Mouse (Mus musculus): ENCODE measurements around the gene Rcsd1. TPM values are rescaled to one million over a fixed set of nuclear protein-coding genes. Genes with fewer than 3 reads are reported as not detected.

Gene Rcsd1
- polyA plus RNA-seq, 1 experiment from 2014 or later, result 8.4 TPM

DNA sequence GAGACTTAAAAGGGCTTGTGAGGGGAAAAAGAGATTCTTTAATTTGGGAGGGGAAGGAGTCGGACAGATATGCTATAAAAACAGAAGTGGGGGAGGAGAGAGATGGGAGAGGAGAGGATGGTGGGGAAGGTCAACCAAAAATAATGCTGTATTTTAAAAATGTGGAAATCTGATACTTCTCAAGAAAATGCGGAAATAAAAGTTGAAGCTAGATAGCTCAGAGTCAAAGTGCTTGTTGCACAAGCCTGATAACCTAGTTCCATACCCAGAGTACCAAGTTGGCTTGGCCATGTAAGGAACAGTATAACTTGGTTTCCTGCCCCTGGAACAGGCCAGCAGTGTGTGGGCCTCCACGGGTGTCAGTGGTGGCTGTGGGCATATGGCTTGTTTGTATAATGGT lies 94.8 kb downstream of the Rcsd1 start:
- WGBS, result 98% methylated on average over 3 of the region's 3 CpGs
- H3K9ac ChIP-seq, result no peak overlapping the region

DNA sequence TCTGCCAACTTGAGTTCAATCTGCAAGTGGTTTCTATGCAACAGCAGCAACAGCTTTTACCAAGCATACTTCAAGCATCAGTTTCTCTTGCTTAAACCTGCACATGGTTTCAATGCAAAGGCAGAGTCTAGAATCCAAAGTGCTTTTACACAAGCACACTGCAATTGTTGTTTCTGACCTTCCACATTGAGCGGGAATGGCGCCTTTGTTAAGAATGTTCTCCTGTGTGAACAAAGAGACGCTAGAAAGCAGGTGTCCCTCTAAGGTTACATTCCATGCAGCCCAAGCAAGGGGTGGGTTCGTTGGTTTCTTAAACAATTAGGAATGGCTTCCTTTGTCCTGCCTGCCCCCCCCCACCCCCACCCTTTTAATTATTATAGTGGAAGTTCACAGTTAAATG lies 95.6 kb downstream of the Rcsd1 start:
- no peak for DNase-seq (ENCODE audit: low spot score)
- Histone ChIP-seq H3K27ac (no peak overlapping the region), H3K4me1 (replicated peaks; ENCODE audit: control insufficient read depth, insufficient read depth, low read length) (peaks cover 32% of the 10 kb centered on the region), H3K4me2 (replicated peaks) (no peak overlapping the region), H3K9ac (no peak overlapping the region), H3K27me3 (ENCODE audit: control insufficient read depth, insufficient read depth, low read length) (no peaks in the 10 kb centered on the region), H3K36me3 (replicated peaks; ENCODE audit: control insufficient read depth, insufficient read depth) (peaks cover 10% of the 10 kb centered on the region), H3K4me3 (replicated peaks; ENCODE audit: low read length) (no peak overlapping the region), H3K9me3 (ENCODE audit: control insufficient read depth, low read length) (peaks cover 10% of the 10 kb centered on the region; the same call in 1 of the 2 replicates)
- ATAC-seq (ENCODE audit: low FRiP score), result no peak
- 86% methylated on average over 4 of the region's 4 CpGs for WGBS

More for the DNA sequence above, 94.8 kb downstream of the Rcsd1 start:
- ATAC-seq (ENCODE audit: low FRiP score) (no peak), DNase-seq (ENCODE audit: low spot score) (no peak)
- Histone ChIP-seq H3K4me2 (replicated peaks) (no peak overlapping the region), H3K27ac (no peak overlapping the region), H3K27me3 (ENCODE audit: control insufficient read depth, insufficient read depth, low read length) (no peaks in the 10 kb centered on the region), H3K4me3 (replicated peaks; ENCODE audit: low read length) (no peak overlapping the region), H3K4me1 (replicated peaks; ENCODE audit: control insufficient read depth, insufficient read depth, low read length) (peaks cover 28% of the 10 kb centered on the region), H3K36me3 (replicated peaks; ENCODE audit: control insufficient read depth, insufficient read depth) (peaks cover 10% of the 10 kb centered on the region), H3K9me3 (ENCODE audit: control insufficient read depth, low read length) (peaks cover 10% of the 10 kb centered on the region; the same call in 1 of the 2 replicates)

DNA sequence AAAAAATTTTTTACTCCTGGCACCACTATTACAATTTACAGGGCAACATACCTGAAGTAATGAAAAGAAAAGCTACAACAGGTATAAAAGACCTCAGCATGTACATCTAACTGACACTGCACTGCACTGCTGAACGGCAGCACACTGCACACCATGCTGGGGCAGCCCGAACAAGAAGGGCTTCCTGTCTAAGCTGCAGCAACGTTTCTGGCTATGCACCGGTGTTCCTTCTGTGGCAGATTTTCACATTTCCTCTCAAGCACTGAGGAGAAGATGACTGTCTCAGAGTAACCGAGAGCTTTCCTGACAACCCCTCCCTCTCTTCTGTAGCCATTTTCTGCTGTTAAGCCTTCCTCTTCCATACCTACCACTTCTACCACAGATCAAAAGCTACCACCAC lies 96.8 kb downstream of the Rcsd1 start:
- ATAC-seq (ENCODE audit: low FRiP score), result no peak
- H3K9ac ChIP-seq, result no peak overlapping the region
- 80% methylated on average over 5 of the region's 5 CpGs for WGBS

DNA sequence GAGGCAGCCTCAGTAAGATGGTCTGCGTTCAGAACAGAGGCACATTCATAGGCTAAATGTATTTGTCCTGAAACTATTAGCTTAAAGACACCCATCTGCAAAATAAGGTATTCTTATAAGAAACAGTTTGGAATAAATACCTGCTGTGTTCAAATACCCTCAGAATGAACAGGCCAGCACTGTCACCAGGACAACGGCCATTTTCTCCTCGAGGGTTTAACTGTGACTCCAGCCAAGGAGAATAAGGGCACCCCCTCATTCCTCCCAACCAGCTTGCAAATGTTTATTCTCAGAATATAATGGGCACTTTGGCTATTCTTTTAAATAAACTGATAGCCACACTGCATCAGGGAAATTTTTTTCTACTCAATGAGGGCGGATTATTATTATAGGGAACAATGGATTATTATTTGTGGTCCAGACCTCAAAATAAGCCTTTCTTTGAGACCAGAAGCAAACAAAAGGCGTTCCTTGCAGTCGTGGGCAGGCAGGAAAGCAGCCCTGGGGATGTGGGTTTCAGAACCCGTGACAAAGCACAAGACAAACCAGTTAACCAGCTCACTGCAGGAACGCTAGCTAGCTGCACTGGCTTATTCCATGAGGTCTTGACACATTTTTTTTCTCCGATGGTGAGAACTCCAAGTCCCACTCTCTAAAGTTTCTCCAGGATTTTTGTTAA lies 99.1 kb downstream of the Rcsd1 start:
- Histone ChIP-seq H3K4me2 (replicated peaks) (0 out of 2 replicates have a peak overlapping the region, but pooled peaks have one; percentile 3), H3K4me3 (replicated peaks; ENCODE audit: low read length) (no peak overlapping the region), H3K27me3 (ENCODE audit: control insufficient read depth, insufficient read depth, low read length) (no peaks in the 10 kb centered on the region), H3K9ac (peak overlapping the region; percentile 31; the same call in 1 of the 2 replicates), H3K36me3 (replicated peaks; ENCODE audit: control insufficient read depth, insufficient read depth) (peaks cover 38% of the 10 kb centered on the region), H3K4me1 (replicated peaks; ENCODE audit: control insufficient read depth, insufficient read depth, low read length) (peaks cover 16% of the 10 kb centered on the region), H3K9me3 (ENCODE audit: control insufficient read depth, low read length) (peaks cover 9% of the 10 kb centered on the region; the same call in 1 of the 2 replicates), H3K27ac (peak overlapping the region; percentile 70)
- ATAC-seq (ENCODE audit: low FRiP score) (0 out of 2 replicates have a peak, but pooled peaks have one; percentile 38), DNase-seq (ENCODE audit: low spot score) (no peak)
- 20% methylated on average over 9 of the region's 9 CpGs for whole genome bisulfite sequencing

More for the DNA sequence above, 96.8 kb downstream of the Rcsd1 start:
- Histone ChIP-seq H3K27me3 (ENCODE audit: control insufficient read depth, insufficient read depth, low read length) (no peaks in the 10 kb centered on the region), H3K27ac (no peak overlapping the region), H3K4me3 (replicated peaks; ENCODE audit: low read length) (no peak overlapping the region), H3K36me3 (replicated peaks; ENCODE audit: control insufficient read depth, insufficient read depth) (peaks cover 16% of the 10 kb centered on the region), H3K4me2 (replicated peaks) (no peak overlapping the region), H3K4me1 (replicated peaks; ENCODE audit: control insufficient read depth, insufficient read depth, low read length) (peaks cover 24% of the 10 kb centered on the region), H3K9me3 (ENCODE audit: control insufficient read depth, low read length) (peaks cover 10% of the 10 kb centered on the region; the same call in 1 of the 2 replicates)
- no peak for DNase-seq (ENCODE audit: low spot score)

DNA sequence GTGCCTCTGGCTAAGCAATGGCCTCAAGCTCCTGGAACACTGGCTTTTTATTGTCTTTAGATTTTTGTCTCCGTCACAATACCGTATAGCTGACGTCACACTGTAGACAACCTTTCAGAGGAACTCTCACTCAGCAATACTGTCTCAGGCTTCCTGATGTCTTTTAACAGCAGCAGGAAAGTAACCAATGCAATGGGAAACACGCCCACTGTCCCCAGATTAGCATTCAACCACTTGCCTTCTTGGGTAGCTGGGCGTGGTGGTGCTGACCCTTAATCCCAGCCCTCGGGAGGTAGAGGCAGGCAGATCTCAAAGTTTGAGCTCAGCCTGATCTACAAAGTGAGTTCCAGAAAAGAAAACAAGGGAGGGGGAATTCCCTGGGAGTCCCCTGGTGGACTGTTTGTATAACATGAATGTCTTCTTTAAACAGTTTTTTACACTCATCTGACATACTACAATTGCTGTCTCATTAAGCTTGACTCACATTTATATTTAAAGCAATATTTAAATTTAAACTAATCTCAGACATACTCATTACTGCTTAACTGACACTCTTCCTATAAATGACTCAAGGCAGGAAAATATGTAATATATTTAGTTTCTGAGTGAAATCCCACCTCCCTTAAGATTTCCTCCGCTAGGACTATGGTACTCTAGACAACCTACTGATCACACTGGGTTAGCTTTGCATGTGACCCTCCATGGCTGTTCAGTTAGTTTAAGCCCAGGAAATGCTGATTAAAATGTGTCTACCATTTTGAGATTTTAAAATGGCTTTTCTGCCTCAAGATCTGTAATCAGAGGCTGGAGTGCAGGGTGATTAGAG lies 99.8 kb downstream of the Rcsd1 start:
- Histone ChIP-seq H3K9me3 (ENCODE audit: control insufficient read depth, low read length) (peaks cover 1% of the 10 kb centered on the region; the same call in 1 of the 2 replicates), H3K36me3 (replicated peaks; ENCODE audit: control insufficient read depth, insufficient read depth) (peaks cover 37% of the 10 kb centered on the region), H3K4me1 (replicated peaks; ENCODE audit: control insufficient read depth, insufficient read depth, low read length) (peaks cover 16% of the 10 kb centered on the region), H3K4me3 (replicated peaks; ENCODE audit: low read length) (no peak overlapping the region), H3K9ac (0 out of 2 replicates have a peak overlapping the region, but pooled peaks have one; percentile 31), H3K27ac (peak overlapping the region; percentile 70), H3K27me3 (ENCODE audit: control insufficient read depth, insufficient read depth, low read length) (no peaks in the 10 kb centered on the region), H3K4me2 (replicated peaks) (no peak overlapping the region)
- DNase-seq (ENCODE audit: low spot score) (no peak), ATAC-seq (ENCODE audit: low FRiP score) (0 out of 2 replicates have a peak, but pooled peaks have one; percentile 31)
- WGBS, result 46% methylated on average over 7 of the region's 7 CpGs

DNA sequence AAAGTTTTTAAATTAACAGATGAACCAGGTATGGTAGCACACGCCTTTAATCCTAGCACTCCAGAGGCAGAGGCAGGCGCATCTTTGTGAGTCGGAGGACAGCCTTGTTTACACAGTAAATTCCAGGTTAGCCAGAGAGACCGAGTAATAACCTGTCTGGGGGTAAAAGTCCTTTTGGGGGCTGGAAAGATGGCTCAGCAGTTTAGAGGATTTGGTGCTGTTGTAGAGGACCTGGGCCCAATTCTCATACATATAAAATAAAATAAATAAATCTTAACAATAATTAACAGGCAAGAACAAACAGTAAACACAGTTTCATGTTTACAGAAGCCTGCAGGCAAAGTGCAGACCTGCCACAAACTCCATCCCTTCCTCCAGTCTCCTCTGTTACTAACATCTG lies 100.7 kb downstream of the Rcsd1 start:
- no peak overlapping the region for H3K4me2 ChIP-seq (replicated peaks)
- H3K9ac ChIP-seq, result no peak overlapping the region
- no peak overlapping the region for H3K27ac ChIP-seq
- H3K9me3 ChIP-seq (ENCODE audit: control insufficient read depth, low read length), result no peaks in the 10 kb centered on the region
- ATAC-seq (ENCODE audit: low FRiP score), result no peak
- DNase-seq (ENCODE audit: low spot score), result no peak
- 88% methylated on average over 4 of the region's 4 CpGs for WGBS
- H3K27me3 ChIP-seq (ENCODE audit: control insufficient read depth, insufficient read depth, low read length), result no peaks in the 10 kb centered on the region
- peaks cover 43% of the 10 kb centered on the region for H3K36me3 ChIP-seq (replicated peaks; ENCODE audit: control insufficient read depth, insufficient read depth)
- H3K4me1 ChIP-seq (replicated peaks; ENCODE audit: control insufficient read depth, insufficient read depth, low read length), result peaks cover 16% of the 10 kb centered on the region
- H3K4me3 ChIP-seq (replicated peaks; ENCODE audit: low read length), result no peak overlapping the region

DNA sequence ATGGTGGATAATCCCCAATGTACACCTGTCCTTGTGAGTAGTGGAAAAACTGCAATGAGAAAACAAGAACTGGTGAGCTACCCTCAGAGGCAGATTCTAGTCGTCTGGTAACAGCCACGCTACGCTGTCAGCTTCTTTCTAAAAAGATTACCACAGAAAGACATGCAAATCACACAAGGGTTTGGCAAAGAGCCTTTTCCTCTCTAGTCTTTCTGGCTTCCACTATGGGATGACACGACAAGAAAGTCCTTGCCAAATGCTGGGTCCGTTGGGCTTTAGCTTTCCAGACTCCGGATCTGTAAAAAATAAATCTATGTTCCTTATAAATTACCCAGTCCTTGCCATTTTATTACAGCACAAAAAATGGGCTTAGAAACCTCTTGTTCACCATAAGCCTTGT lies 103.8 kb downstream of the Rcsd1 start:
- no peak overlapping the region for H3K4me2 ChIP-seq (replicated peaks)
- ATAC-seq (ENCODE audit: low FRiP score) (no peak), DNase-seq (ENCODE audit: low spot score) (no peak)
- H3K27ac ChIP-seq, result no peak overlapping the region
- 76% methylated on average over 6 of the region's 6 CpGs for WGBS
- H3K4me3 ChIP-seq (replicated peaks; ENCODE audit: low read length), result no peak overlapping the region
- no peaks in the 10 kb centered on the region for H3K9me3 ChIP-seq (ENCODE audit: control insufficient read depth, low read length)
- H3K9ac ChIP-seq, result no peak overlapping the region
- peaks cover 71% of the 10 kb centered on the region for H3K36me3 ChIP-seq (replicated peaks; ENCODE audit: control insufficient read depth, insufficient read depth)
- H3K27me3 ChIP-seq (ENCODE audit: control insufficient read depth, insufficient read depth, low read length), result no peaks in the 10 kb centered on the region
- peaks cover 13% of the 10 kb centered on the region for H3K4me1 ChIP-seq (replicated peaks; ENCODE audit: control insufficient read depth, insufficient read depth, low read length)

DNA sequence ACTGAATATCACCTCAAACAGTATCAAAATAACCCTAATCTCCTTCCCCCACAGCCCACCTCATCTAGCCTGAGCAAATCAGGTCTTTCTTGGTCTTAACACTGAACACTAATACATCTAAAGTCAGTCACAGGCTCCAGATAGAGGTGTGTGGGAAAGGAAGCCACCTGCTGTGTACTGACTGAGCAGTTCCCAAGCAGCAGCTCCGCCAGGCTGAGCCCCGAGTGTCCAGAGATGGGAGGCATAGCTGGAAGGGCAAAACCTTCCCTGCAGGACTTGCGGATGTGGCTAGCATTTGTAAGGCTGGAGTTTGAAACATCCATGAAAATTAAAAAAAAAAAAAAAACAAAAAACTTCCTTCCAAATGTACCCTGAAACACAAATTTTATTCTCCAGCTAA lies 104.4 kb downstream of the Rcsd1 start:
- no peak overlapping the region for H3K4me3 ChIP-seq (replicated peaks; ENCODE audit: low read length)
- DNase-seq (ENCODE audit: low spot score), result no peak
- 84% methylated on average over 3 of the region's 3 CpGs for WGBS
- no peak overlapping the region for H3K9ac ChIP-seq
- no peak for ATAC-seq (ENCODE audit: low FRiP score)
- peaks cover 72% of the 10 kb centered on the region for H3K36me3 ChIP-seq (replicated peaks; ENCODE audit: control insufficient read depth, insufficient read depth)
- H3K4me2 ChIP-seq (replicated peaks), result no peak overlapping the region
- no peaks in the 10 kb centered on the region for H3K9me3 ChIP-seq (ENCODE audit: control insufficient read depth, low read length)
- H3K27me3 ChIP-seq (ENCODE audit: control insufficient read depth, insufficient read depth, low read length), result no peaks in the 10 kb centered on the region
- H3K27ac ChIP-seq, result no peak overlapping the region
- peaks cover 7% of the 10 kb centered on the region for H3K4me1 ChIP-seq (replicated peaks; ENCODE audit: control insufficient read depth, insufficient read depth, low read length)

DNA sequence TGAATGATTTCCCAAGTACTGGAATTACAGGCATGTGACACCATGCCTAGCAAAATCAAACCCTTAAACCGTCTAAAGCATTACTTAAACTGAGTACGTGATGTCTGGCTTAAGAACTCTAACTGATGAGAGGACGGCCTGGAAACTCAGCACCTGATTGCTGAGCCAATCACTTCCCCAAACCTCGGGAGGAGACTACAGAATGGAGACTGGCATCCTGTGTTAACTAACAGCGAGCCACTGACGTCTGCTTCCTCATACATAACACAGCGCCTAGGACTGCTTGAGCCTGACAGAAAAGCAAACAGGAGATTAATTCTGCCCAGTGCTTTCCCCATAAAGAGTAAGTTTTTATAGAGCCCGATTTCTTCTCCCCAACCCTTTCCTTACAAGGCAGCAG lies 105.4 kb downstream of the Rcsd1 start:
- no peaks in the 10 kb centered on the region for H3K4me1 ChIP-seq (replicated peaks; ENCODE audit: control insufficient read depth, insufficient read depth, low read length)
- H3K4me3 ChIP-seq (replicated peaks; ENCODE audit: low read length), result no peak overlapping the region
- WGBS, result 90% methylated on average over 8 of the region's 8 CpGs
- DNase-seq (ENCODE audit: low spot score) (no peak), ATAC-seq (ENCODE audit: low FRiP score) (no peak)
- no peak overlapping the region for H3K27ac ChIP-seq
- H3K9ac ChIP-seq, result no peak overlapping the region
- no peak overlapping the region for H3K4me2 ChIP-seq (replicated peaks)
- no peaks in the 10 kb centered on the region for H3K9me3 ChIP-seq (ENCODE audit: control insufficient read depth, low read length)
- peaks cover 72% of the 10 kb centered on the region for H3K36me3 ChIP-seq (replicated peaks; ENCODE audit: control insufficient read depth, insufficient read depth)
- H3K27me3 ChIP-seq (ENCODE audit: control insufficient read depth, insufficient read depth, low read length), result no peaks in the 10 kb centered on the region

Measured in hindbrain, embryonic 14.5 days (tissue).